Mouse (Mus musculus) heart, embryonic 12.5 days (tissue): ENCODE data around the gene Megf8. TPM values are rescaled to one million over a fixed set of nuclear protein-coding genes. Genes with fewer than 3 reads are reported as not detected.

Source experiments
- ATAC-seq: fragments of 200-750 bp; cut with Nextera tagmentation; 2 replicates; pipeline ENCODE4 v1.8.0; 2017; ENCODE audit warnings: moderate TSS enrichment, moderate library complexity; ENCODE audit not compliant: insufficient number of reproducible peaks, low FRiP score
- H3K27ac ChIP-seq: fragments of 300-500 bp; sonication (generic); 2 replicates; pipeline ENCODE4 v1.5.1; 2016; ENCODE audit warnings: mild to moderate bottlenecking, moderate library complexity; ENCODE audit not compliant: poor library complexity, severe bottlenecking
- H3K27me3 ChIP-seq: fragments of 300-500 bp; sonication (generic); replicated peaks from 2 replicates; pipeline ENCODE4 v1.6.1; 2016; ENCODE audit warnings: mild to moderate bottlenecking, moderate library complexity
- H3K36me3 ChIP-seq: fragments of 300-500 bp; sonication (generic); 2 replicates; pipeline ENCODE4 v1.6.1; 2016; ENCODE audit warnings: mild to moderate bottlenecking, moderate library complexity
- H3K4me1 ChIP-seq: fragments of 300-500 bp; sonication (generic); replicated peaks from 2 replicates; pipeline ENCODE4 v1.6.1; 2016; ENCODE audit warnings: mild to moderate bottlenecking
- H3K4me2 ChIP-seq: fragments of 300-500 bp; sonication (generic); 2 replicates; pipeline ENCODE4 v1.6.1; 2016; ENCODE audit warnings: mild to moderate bottlenecking, moderate library complexity
- H3K4me3 ChIP-seq: fragments of 300-500 bp; sonication (generic); 2 replicates; pipeline ENCODE4 v1.5.1; 2016; ENCODE audit warnings: mild to moderate bottlenecking
- H3K9ac ChIP-seq: fragments of 300-500 bp; sonication (generic); 2 replicates; pipeline ENCODE4 v1.6.1; 2016; ENCODE audit warnings: mild to moderate bottlenecking, moderate library complexity
- H3K9me3 ChIP-seq: fragments of 300-500 bp; sonication (generic); replicated peaks from 2 replicates; pipeline ENCODE4 v1.6.1; 2016; ENCODE audit warnings: mild to moderate bottlenecking, moderate library complexity
- WGBS: fragments of 180-500 bp; shearing (Covaris S2); methylation state at CpG from one replicate; pipeline ENCODE4 v1.1.7; 2016; 5-methylcytosine and 5-hydroxymethylcytosine counted together
- polyA plus RNA-seq: library from polyadenylated mRNA; unstranded; fragments of >200 nt; fragmentation: Nextera tagmentation; extraction: Ambion mirVana; gene quantifications from 2 replicates; pipeline ENCODE4 v1.2.1, GENCODE M21; 2016

The Megf8 gene
- polyA plus RNA-seq, 1 experiment from 2014 or later: 10.3 TPM

GRCm38 (mm10) chr7:25290463-25290862 lies 26.5 kb upstream of the Megf8 start:
- Histone ChIP-seq H3K9ac (no peak overlapping the region), H3K27ac (0 out of 2 replicates have a peak overlapping the region, but pooled peaks have one; percentile 8), H3K4me3 (no peak overlapping the region), H3K9me3 (peaks cover 3% of the 10 kb centered on the region; the same call in 1 of the 2 replicates), H3K4me2 (no peak overlapping the region), H3K27me3 (no peaks in the 10 kb centered on the region), H3K36me3 (peaks cover 100% of the 10 kb centered on the region), H3K4me1 (peaks cover 27% of the 10 kb centered on the region)
- 96% methylated on average over 1 of the region's 1 CpGs for WGBS
- no peak for ATAC-seq

- Histone ChIP-seq H3K27me3 (no peaks in the 10 kb centered on the region), H3K4me3 (no peak overlapping the region), H3K36me3 (peaks cover 100% of the 10 kb centered on the region), H3K27ac (0 out of 2 replicates have a peak overlapping the region, but pooled peaks have one; percentile 8), H3K9ac (no peak overlapping the region), H3K4me2 (no peak overlapping the region), H3K4me1 (peaks cover 27% of the 10 kb centered on the region), H3K9me3 (peaks cover 3% of the 10 kb centered on the region; the same call in 1 of the 2 replicates)
- 0 out of 2 replicates have a peak, but pooled peaks have one; percentile 7 for ATAC-seq
- WGBS: 89% methylated on average over 2 of the region's 2 CpGs
These were observed 26.1 kb upstream of the Megf8 start for GRCm38 (mm10) chr7:25290911-25291310.

GRCm38 (mm10) chr7:25292107-25292506 lies 24.9 kb upstream of the Megf8 start:
- no peak overlapping the region for H3K4me3 ChIP-seq
- H3K4me2 ChIP-seq: no peak overlapping the region
- 0 out of 2 replicates have a peak overlapping the region, but pooled peaks have one; percentile 22 for H3K27ac ChIP-seq
- H3K27me3 ChIP-seq: no peaks in the 10 kb centered on the region
- no peak overlapping the region for H3K9ac ChIP-seq
- peaks cover 91% of the 10 kb centered on the region for H3K36me3 ChIP-seq
- no peak for ATAC-seq
- H3K4me1 ChIP-seq: peaks cover 39% of the 10 kb centered on the region
- peaks cover 3% of the 10 kb centered on the region; the same call in 1 of the 2 replicates for H3K9me3 ChIP-seq
- WGBS: 70% methylated on average over 7 of the region's 7 CpGs

- H3K4me3 ChIP-seq: no peak overlapping the region
- no peak for ATAC-seq
- no peaks in the 10 kb centered on the region for H3K27me3 ChIP-seq
- 65% methylated on average over 10 of the region's 10 CpGs for WGBS
- H3K9me3 ChIP-seq: peaks cover 3% of the 10 kb centered on the region; the same call in 1 of the 2 replicates
- H3K9ac ChIP-seq: 0 out of 2 replicates have a peak overlapping the region, but pooled peaks have one; percentile 41
- H3K4me1 ChIP-seq: peaks cover 43% of the 10 kb centered on the region
- H3K4me2 ChIP-seq: no peak overlapping the region
- peak overlapping the region; percentile 24 for H3K27ac ChIP-seq
- peaks cover 79% of the 10 kb centered on the region for H3K36me3 ChIP-seq
These were observed 23.7 kb upstream of the Megf8 start for GRCm38 (mm10) chr7:25293191-25293739.

GRCm38 (mm10) chr7:25294495-25294894 lies 22.5 kb upstream of the Megf8 start:
- 85% methylated on average over 4 of the region's 4 CpGs for WGBS
- no peaks in the 10 kb centered on the region for H3K27me3 ChIP-seq
- no peak overlapping the region for H3K4me3 ChIP-seq
- H3K9ac ChIP-seq: no peak overlapping the region
- peaks cover 3% of the 10 kb centered on the region; the same call in 1 of the 2 replicates for H3K9me3 ChIP-seq
- no peak overlapping the region for H3K4me2 ChIP-seq
- H3K36me3 ChIP-seq: peaks cover 67% of the 10 kb centered on the region
- H3K4me1 ChIP-seq: peaks cover 47% of the 10 kb centered on the region
- peak overlapping the region; percentile 36; the same call in 1 of the 2 replicates for H3K27ac ChIP-seq
- ATAC-seq: no peak

GRCm38 (mm10) chr7:25294960-25295722 lies 21.8 kb upstream of the Megf8 start:
- Histone ChIP-seq H3K36me3 (peaks cover 60% of the 10 kb centered on the region), H3K27ac (no peak overlapping the region)
- 91% methylated on average over 12 of the region's 12 CpGs for WGBS

GRCm38 (mm10) chr7:25296945-25297453 lies 20.0 kb upstream of the Megf8 start:
- ATAC-seq: peak; percentile 37
- 0% methylated on average over 21 of the region's 21 CpGs for WGBS
- peaks cover 42% of the 10 kb centered on the region for H3K36me3 ChIP-seq
- H3K4me1 ChIP-seq: peaks cover 37% of the 10 kb centered on the region
- peak overlapping the region; percentile 92 for H3K4me2 ChIP-seq
- 0 out of 2 replicates have a peak, but pooled peaks cover 6% of the 10 kb centered on the region for H3K27me3 ChIP-seq
- H3K27ac ChIP-seq: peak overlapping the region; percentile 91
- H3K9me3 ChIP-seq: no peaks in the 10 kb centered on the region
- peak overlapping the region; percentile 84 for H3K4me3 ChIP-seq
- peak overlapping the region; percentile 88 for H3K9ac ChIP-seq

More at GRCm38 (mm10) chr7:25294960-25295722, 21.8 kb upstream of the Megf8 start:
- H3K4me3 ChIP-seq: no peak overlapping the region
- peaks cover 47% of the 10 kb centered on the region for H3K4me1 ChIP-seq
- no peak overlapping the region for H3K4me2 ChIP-seq
- H3K9me3 ChIP-seq: no peaks in the 10 kb centered on the region
- no peaks in the 10 kb centered on the region for H3K27me3 ChIP-seq
- H3K9ac ChIP-seq: no peak overlapping the region
- ATAC-seq: no peak

- Histone ChIP-seq H3K4me3 (peak within 1 kb of the TSS; percentile 84), H3K36me3 (peaks cover 35% of the 10 kb centered on the region), H3K4me2 (peak within 1 kb of the TSS; percentile 92), H3K4me1 (peaks cover 34% of the 10 kb centered on the region), H3K27ac (peak within 1 kb of the TSS; percentile 91), H3K9ac (peak within 1 kb of the TSS; percentile 88), H3K27me3 (peaks cover 7% of the 10 kb centered on the region), H3K9me3 (no peaks in the 10 kb centered on the region)
- 1% methylated on average over 52 of the region's 52 CpGs for WGBS
- ATAC-seq: peak; percentile 86
These were observed 19.3 kb upstream of the Megf8 start, which contains the start of gene Pafah1b3 for GRCm38 (mm10) chr7:25297454-25298325. Gene Pafah1b3, minus strand, starts transcription at chr7:25297986.

- peaks cover 34% of the 10 kb centered on the region for H3K27me3 ChIP-seq
- no peak for ATAC-seq
- no peak within 1 kb of the TSS for H3K27ac ChIP-seq
- 53% methylated on average over 19 of the region's 19 CpGs for WGBS
- no peak within 1 kb of the TSS for H3K9ac ChIP-seq
- H3K36me3 ChIP-seq: peaks cover 1% of the 10 kb centered on the region
- peaks cover 26% of the 10 kb centered on the region for H3K4me1 ChIP-seq
- H3K9me3 ChIP-seq: no peaks in the 10 kb centered on the region
- no peak within 1 kb of the TSS for H3K4me3 ChIP-seq
- no peak within 1 kb of the TSS for H3K4me2 ChIP-seq
These were observed 15.9 kb upstream of the Megf8 start, which contains the start of gene Prr19 for GRCm38 (mm10) chr7:25301063-25301462. Gene Prr19, plus strand, starts transcription at chr7:25301411.

- H3K4me1 ChIP-seq: peaks cover 15% of the 10 kb centered on the region
- no peaks in the 10 kb centered on the region for H3K9me3 ChIP-seq
- no peak for ATAC-seq
- H3K9ac ChIP-seq: no peak overlapping the region
- peaks cover 52% of the 10 kb centered on the region for H3K27me3 ChIP-seq
- no peak overlapping the region for H3K4me3 ChIP-seq
- no peaks in the 10 kb centered on the region for H3K36me3 ChIP-seq
- WGBS: 49% methylated on average over 9 of the region's 9 CpGs
- H3K4me2 ChIP-seq: no peak overlapping the region
- H3K27ac ChIP-seq: no peak overlapping the region
These were observed 13.8 kb upstream of the Megf8 start for GRCm38 (mm10) chr7:25303003-25303684.
